In genomic region chr4:132922558-132923008, GRCm38 (mm10) we compare ENCODE assay signal across 7 mouse cellular contexts. TPM values are rescaled to one million over a fixed set of nuclear protein-coding genes. Genes with fewer than 3 reads are reported as not detected.
DNase-seq lines count a peak whose midpoint lies in the region; ATAC-seq lines count a peak whose summit lies in the region.

Gene Fam76a, minus strand, starts transcription at chr4:132922558.

- H3K9me3 ChIP-seq in embryonic facial prominence, embryonic 12.5 days: no peaks in the 10 kb centered on the region
- H3K9me3 ChIP-seq in limb, embryonic 11.5 days (ENCODE audit: control insufficient read depth, low read length): no peaks in the 10 kb centered on the region
- no peaks in the 10 kb centered on the region for H3K9me3 ChIP-seq in midbrain, embryonic 14.5 days (ENCODE audit: control insufficient read depth, low read length)

- peak within 1 kb of the TSS; percentile 80 for H3K4me2 ChIP-seq in embryonic facial prominence, embryonic 12.5 days (replicated peaks)
- H3K4me2 ChIP-seq in limb, embryonic 11.5 days (ENCODE audit: low read depth, severe bottlenecking): peak within 1 kb of the TSS; percentile 82
- peak within 1 kb of the TSS; percentile 84 for H3K4me2 ChIP-seq in midbrain, embryonic 14.5 days (ENCODE audit: low read length)

- peak within 1 kb of the TSS; percentile 82 for H3K27ac ChIP-seq in embryonic facial prominence, embryonic 12.5 days
- peak within 1 kb of the TSS; percentile 32; the same call in 1 of the 2 replicates for H3K27ac ChIP-seq in limb, embryonic 11.5 days (replicated peaks; ENCODE audit: low read depth, low read length)
- peak within 1 kb of the TSS; percentile 89 for H3K27ac ChIP-seq in midbrain, embryonic 14.5 days (replicated peaks; ENCODE audit: low read depth, low read length)

- WGBS in embryonic facial prominence, embryonic 12.5 days: under 1% methylated on average over 49 of the region's 53 CpGs
- under 1% methylated on average over 53 of the region's 53 CpGs for WGBS in limb, embryonic 11.5 days
- under 1% methylated on average over 52 of the region's 53 CpGs for WGBS in midbrain, embryonic 14.5 days

- peak within 1 kb of the TSS; percentile 96 for H3K4me3 ChIP-seq in embryonic facial prominence, embryonic 12.5 days
- peak within 1 kb of the TSS; percentile 59 for H3K4me3 ChIP-seq in limb, embryonic 11.5 days (ENCODE audit: low read depth, low read length)
- peak within 1 kb of the TSS; percentile 96 for H3K4me3 ChIP-seq in midbrain, embryonic 14.5 days (replicated peaks; ENCODE audit: low read depth, low read length)

- peak within 1 kb of the TSS; percentile 88 for H3K9ac ChIP-seq in embryonic facial prominence, embryonic 12.5 days
- H3K9ac ChIP-seq in limb, embryonic 11.5 days (ENCODE audit: low read length): peak within 1 kb of the TSS; percentile 81
- H3K9ac ChIP-seq in midbrain, embryonic 14.5 days (replicated peaks; ENCODE audit: low read length): peak within 1 kb of the TSS; percentile 89

- no peaks in the 10 kb centered on the region for H3K27me3 ChIP-seq in embryonic facial prominence, embryonic 12.5 days
- no peaks in the 10 kb centered on the region for H3K27me3 ChIP-seq in limb, embryonic 11.5 days (ENCODE audit: control insufficient read depth, insufficient read depth, low read length)
- H3K27me3 ChIP-seq in midbrain, embryonic 14.5 days (ENCODE audit: control insufficient read depth, insufficient read depth, low read length): no peaks in the 10 kb centered on the region

- 0 out of 2 replicates have a peak, but pooled peaks cover 6% of the 10 kb centered on the region for H3K36me3 ChIP-seq in embryonic facial prominence, embryonic 12.5 days
- no peaks in the 10 kb centered on the region for H3K36me3 ChIP-seq in limb, embryonic 11.5 days (ENCODE audit: control insufficient read depth, insufficient read depth, low read length)
- peaks cover 11% of the 10 kb centered on the region for H3K36me3 ChIP-seq in midbrain, embryonic 14.5 days (ENCODE audit: control insufficient read depth, insufficient read depth, low read length)

- H3K4me1 ChIP-seq in embryonic facial prominence, embryonic 12.5 days: peaks cover 5% of the 10 kb centered on the region; the same call in 1 of the 2 replicates
- H3K4me1 ChIP-seq in limb, embryonic 11.5 days (ENCODE audit: control insufficient read depth, insufficient read depth, low read length): no peaks in the 10 kb centered on the region
- H3K4me1 ChIP-seq in midbrain, embryonic 14.5 days (ENCODE audit: control insufficient read depth, insufficient read depth, low read length): peaks cover 6% of the 10 kb centered on the region

- peak; percentile 98 for ATAC-seq in embryonic facial prominence, embryonic 12.5 days (ENCODE audit: insufficient number of reproducible peaks, insufficient read depth, low FRiP score, low TSS enrichment)
- peak; percentile 96 for ATAC-seq in limb, embryonic 11.5 days (ENCODE audit: insufficient number of reproducible peaks, low FRiP score, low TSS enrichment, low read depth)
- peak; percentile 98 for ATAC-seq in midbrain, embryonic 14.5 days (ENCODE audit: low FRiP score, low TSS enrichment)

- peak; percentile 100 for DNase-seq in adrenal gland, postnatal 25 days
- DNase-seq in heart, adult 11 months: peak; percentile 100
- DNase-seq in kidney, adult 18-20 months: peak; percentile 100
- DNase-seq in limb, embryonic 11.5 days (ENCODE audit: low spot score): peak; percentile 100
- peak; percentile 100 for DNase-seq in midbrain, embryonic 14.5 days
- peak; percentile 99 to 100 for DNase-seq in spleen, adult 18-20 months

RNA-seq across cellular contexts. Expression of gene Fam76a, which starts in this region (rescaled TPM):
- 35.3 and 36.6 TPM in 2 replicates for total RNA-seq in adrenal gland, postnatal 25 days (2021)
- polyA plus RNA-seq in embryonic facial prominence, embryonic 12.5 days (2016; fragmentation: Nextera tagmentation; extraction: Ambion mirVana): 37.7 and 40.9 TPM in 2 replicates
- polyA plus RNA-seq in limb, embryonic 11.5 days (2014; fragmentation: Nextera tagmentation; extraction: Ambion mirVana): 30.1 and 32.9 TPM in 2 replicates
- 41.9 and 47.5 TPM in 2 replicates for polyA plus RNA-seq in midbrain, embryonic 14.5 days (2014; fragmentation: Nextera tagmentation; extraction: Ambion mirVana)

Comparison
In these comparisons a context has a peak if more than half of its experiments do, and no peak if none do; other contexts are left out.
1. Peak in every context shown above with its lines: DNase-seq, ATAC-seq, H3K4me3 ChIP-seq and H3K27ac ChIP-seq.
2. H3K27ac ChIP-seq: peak in every context shown above with its lines; median percentile 89 in midbrain, embryonic 14.5 days; 82 in embryonic facial prominence, embryonic 12.5 days; 32 in limb, embryonic 11.5 days.